Mouse (Mus musculus) kidney, embryonic 16.5 days (tissue): ENCODE data around the gene Ddr2. TPM values are rescaled to one million over a fixed set of nuclear protein-coding genes. Genes with fewer than 3 reads are reported as not detected.

ENCODE experiments used
- ATAC-seq: fragments of 200-750 bp; cut with Nextera tagmentation; 2 replicates; pipeline ENCODE4 v1.8.0; 2017; ENCODE audit warnings: moderate TSS enrichment; ENCODE audit not compliant: low FRiP score, low TSS enrichment
- H3K27ac ChIP-seq: fragments of 300-500 bp; sonication (generic); 2 replicates; pipeline ENCODE4 v1.5.1; 2014; ENCODE audit warnings: low read length
- H3K27me3 ChIP-seq: fragments of 300-500 bp; sonication (generic); 2 replicates; pipeline ENCODE4 v1.6.1; 2014; ENCODE audit warnings: low read length, control low read depth, mixed read lengths; ENCODE audit not compliant: insufficient read depth
- H3K36me3 ChIP-seq: fragments of 300-500 bp; sonication (generic); 2 replicates; pipeline ENCODE4 v1.6.1; 2014; ENCODE audit warnings: low read length, control low read depth, mixed read lengths; ENCODE audit not compliant: insufficient read depth
- H3K4me1 ChIP-seq: fragments of 300-500 bp; sonication (generic); 2 replicates; pipeline ENCODE4 v1.6.1; 2014; ENCODE audit warnings: low read length, control low read depth, mixed read lengths; ENCODE audit not compliant: insufficient read depth
- H3K4me2 ChIP-seq: fragments of 300-500 bp; sonication (generic); replicated peaks from 2 replicates; pipeline ENCODE4 v1.6.1; 2014; ENCODE audit warnings: low read depth, low read length
- H3K4me3 ChIP-seq: fragments of 300-500 bp; sonication (generic); 2 replicates; pipeline ENCODE4 v1.5.1; 2014; ENCODE audit warnings: mild to moderate bottlenecking, low read length
- H3K9ac ChIP-seq: fragments of 300-500 bp; sonication (generic); replicated peaks from 2 replicates; pipeline ENCODE4 v1.6.1; 2014; ENCODE audit warnings: low read length
- H3K9me3 ChIP-seq: fragments of 300-500 bp; sonication (generic); 2 replicates; pipeline ENCODE4 v1.6.1; 2016; ENCODE audit warnings: low read length, control low read depth
- WGBS: fragments of 180-500 bp; shearing (Covaris S2); extraction: QIAGEN DNeasy Blood & Tissue Kit; methylation state at CpG from one replicate; pipeline ENCODE4 v1.1.7; 2014; 5-methylcytosine and 5-hydroxymethylcytosine counted together
- polyA plus RNA-seq: library from polyadenylated mRNA; unstranded; fragments of >200 nt; fragmentation: Nextera tagmentation; extraction: Ambion mirVana; gene quantifications from 2 replicates; pipeline ENCODE4 v1.2.1, GENCODE M21; 2015

Gene Ddr2
- polyA plus RNA-seq, 1 experiment from 2014 or later = 33.1 TPM

- Histone ChIP-seq H3K27me3 (no peaks in the 10 kb centered on the region), H3K9ac (peak overlapping the region; percentile 63), H3K4me1 (peaks cover 14% of the 10 kb centered on the region), H3K4me2 (peak overlapping the region; percentile 86), H3K9me3 (no peaks in the 10 kb centered on the region), H3K27ac (peak overlapping the region; percentile 88), H3K4me3 (peak overlapping the region; percentile 80), H3K36me3 (peaks cover 18% of the 10 kb centered on the region; the same call in 1 of the 2 replicates)
- under 1% methylated on average over 6 of the region's 9 CpGs for WGBS
- peak; percentile 50 for ATAC-seq
Observed at GRCm38 (mm10) chr1:169969516-169969886, 141.1 kb downstream of the Ddr2 start.

GRCm38 (mm10) chr1:169968792-169969515, 141.6 kb downstream of the Ddr2 start, which contains the start of gene Hsd17b7:
Hsd17b7 (minus strand) TSS chr1:169969241.
- peak within 1 kb of the TSS; percentile 88 for H3K27ac ChIP-seq
- ATAC-seq = peak; percentile 100
- H3K27me3 ChIP-seq = no peaks in the 10 kb centered on the region
- peaks cover 14% of the 10 kb centered on the region for H3K4me1 ChIP-seq
- no peaks in the 10 kb centered on the region for H3K9me3 ChIP-seq
- peaks cover 22% of the 10 kb centered on the region for H3K36me3 ChIP-seq
- H3K9ac ChIP-seq = peak within 1 kb of the TSS; percentile 76
- under 1% methylated on average over 48 of the region's 48 CpGs for WGBS
- peak within 1 kb of the TSS; percentile 80 for H3K4me3 ChIP-seq
- H3K4me2 ChIP-seq = peak within 1 kb of the TSS; percentile 86

- Histone ChIP-seq H3K27me3 (no peaks in the 10 kb centered on the region), H3K4me2 (no peak overlapping the region), H3K4me3 (no peak overlapping the region), H3K4me1 (no peaks in the 10 kb centered on the region), H3K9ac (no peak overlapping the region), H3K36me3 (peaks cover 29% of the 10 kb centered on the region), H3K27ac (no peak overlapping the region), H3K9me3 (no peaks in the 10 kb centered on the region)
- WGBS = 93% methylated on average over 10 of the region's 10 CpGs
- ATAC-seq = no peak
Observed at GRCm38 (mm10) chr1:169953106-169953505, 157.5 kb downstream of the Ddr2 start.

- Histone ChIP-seq H3K27ac (no peak overlapping the region), H3K27me3 (no peaks in the 10 kb centered on the region), H3K4me3 (no peak overlapping the region), H3K4me2 (no peak overlapping the region), H3K9ac (no peak overlapping the region), H3K4me1 (no peaks in the 10 kb centered on the region), H3K36me3 (peaks cover 27% of the 10 kb centered on the region), H3K9me3 (no peaks in the 10 kb centered on the region)
- WGBS = 94% methylated on average over 10 of the region's 10 CpGs
- no peak for ATAC-seq
Observed at GRCm38 (mm10) chr1:169952636-169953035, 157.9 kb downstream of the Ddr2 start.

- no peak overlapping the region for H3K4me2 ChIP-seq
- no peak overlapping the region for H3K27ac ChIP-seq
- H3K4me1 ChIP-seq = no peaks in the 10 kb centered on the region
- no peak for ATAC-seq
- peaks cover 25% of the 10 kb centered on the region for H3K36me3 ChIP-seq
- WGBS = 89% methylated on average over 6 of the region's 6 CpGs
- H3K9me3 ChIP-seq = no peaks in the 10 kb centered on the region
- no peaks in the 10 kb centered on the region for H3K27me3 ChIP-seq
- H3K9ac ChIP-seq = no peak overlapping the region
- H3K4me3 ChIP-seq = no peak overlapping the region
Observed at GRCm38 (mm10) chr1:169951561-169951960, 159.0 kb downstream of the Ddr2 start.

GRCm38 (mm10) chr1:169950651-169951050, 159.9 kb downstream of the Ddr2 start:
- no peaks in the 10 kb centered on the region for H3K9me3 ChIP-seq
- ATAC-seq = no peak
- no peak overlapping the region for H3K9ac ChIP-seq
- no peak overlapping the region for H3K4me3 ChIP-seq
- H3K27me3 ChIP-seq = no peaks in the 10 kb centered on the region
- peaks cover 25% of the 10 kb centered on the region for H3K36me3 ChIP-seq
- 92% methylated on average over 4 of the region's 4 CpGs for WGBS
- H3K4me2 ChIP-seq = no peak overlapping the region
- no peaks in the 10 kb centered on the region for H3K4me1 ChIP-seq
- H3K27ac ChIP-seq = no peak overlapping the region

GRCm38 (mm10) chr1:169949981-169950380, 160.6 kb downstream of the Ddr2 start:
- Histone ChIP-seq H3K9me3 (peaks cover 2% of the 10 kb centered on the region; the same call in 1 of the 2 replicates), H3K9ac (no peak overlapping the region), H3K4me2 (no peak overlapping the region), H3K4me1 (no peaks in the 10 kb centered on the region), H3K27me3 (no peaks in the 10 kb centered on the region), H3K36me3 (peaks cover 23% of the 10 kb centered on the region; the same call in 1 of the 2 replicates), H3K4me3 (no peak overlapping the region), H3K27ac (no peak overlapping the region)
- ATAC-seq = no peak
- 78% methylated on average over 7 of the region's 7 CpGs for WGBS

- H3K9me3 ChIP-seq = peaks cover 6% of the 10 kb centered on the region; the same call in 1 of the 2 replicates
- no peak for ATAC-seq
- peaks cover 15% of the 10 kb centered on the region; the same call in 1 of the 2 replicates for H3K36me3 ChIP-seq
- no peak overlapping the region for H3K27ac ChIP-seq
- H3K27me3 ChIP-seq = no peaks in the 10 kb centered on the region
- H3K4me1 ChIP-seq = no peaks in the 10 kb centered on the region
- H3K4me2 ChIP-seq = no peak overlapping the region
- H3K4me3 ChIP-seq = no peak overlapping the region
- 70% methylated on average over 7 of the region's 7 CpGs for WGBS
- H3K9ac ChIP-seq = no peak overlapping the region
Observed at GRCm38 (mm10) chr1:169948866-169949265, 161.7 kb downstream of the Ddr2 start.

GRCm38 (mm10) chr1:169948280-169948679, 162.3 kb downstream of the Ddr2 start:
- Histone ChIP-seq H3K9me3 (peaks cover 6% of the 10 kb centered on the region; the same call in 1 of the 2 replicates), H3K4me1 (no peaks in the 10 kb centered on the region), H3K4me2 (no peak overlapping the region), H3K4me3 (no peak overlapping the region), H3K27me3 (no peaks in the 10 kb centered on the region), H3K36me3 (peaks cover 15% of the 10 kb centered on the region; the same call in 1 of the 2 replicates), H3K9ac (no peak overlapping the region), H3K27ac (no peak overlapping the region)
- no peak for ATAC-seq
- WGBS = 60% methylated on average over 7 of the region's 7 CpGs

GRCm38 (mm10) chr1:169947654-169948053, 162.9 kb downstream of the Ddr2 start:
- H3K4me2 ChIP-seq = no peak overlapping the region
- H3K27me3 ChIP-seq = no peaks in the 10 kb centered on the region
- H3K9me3 ChIP-seq = peaks cover 6% of the 10 kb centered on the region; the same call in 1 of the 2 replicates
- no peak for ATAC-seq
- 76% methylated on average over 6 of the region's 6 CpGs for whole genome bisulfite sequencing
- no peak overlapping the region for H3K9ac ChIP-seq
- peaks cover 13% of the 10 kb centered on the region; the same call in 1 of the 2 replicates for H3K36me3 ChIP-seq
- no peak overlapping the region for H3K4me3 ChIP-seq
- no peak overlapping the region for H3K27ac ChIP-seq
- H3K4me1 ChIP-seq = no peaks in the 10 kb centered on the region
